Mouse (Mus musculus): ENCODE measurements at regions not wholly inside any gene's neighbourhood (a gene's known extent, or its start where the extent isn't known, plus 50 kb on each side); places are given as distances from the start of the nearest gene placed in this dataset.

- Histone ChIP-seq H3K4me3 (ENCODE audit: insufficient read depth, low read depth, low read length) (no peak overlapping the region), H3K27ac (ENCODE audit: insufficient read depth, low read depth, low read length) (no peak overlapping the region), H3K27me3 (replicated peaks; ENCODE audit: control insufficient read depth, insufficient read depth, low read length) (no peaks in the 10 kb centered on the region), H3K36me3 (ENCODE audit: control insufficient read depth, insufficient read depth, low read length) (no peaks in the 10 kb centered on the region), H3K4me1 (ENCODE audit: control insufficient read depth, insufficient read depth, low read length) (no peaks in the 10 kb centered on the region)
- TF ChIP-seq CTCF (conservative IDR thresholded peaks at IDR 0.05; ENCODE audit: insufficient read depth, insufficient read length, low read depth, low read length) (peak; percentile 87), POLR2A (IDR thresholded peaks at IDR 0.05; ENCODE audit: low read depth, low read length) (no peak)
- 25% methylated on average over 6 of the region's 6 CpGs for WGBS
- DNase-seq: peak; percentile 54
These were observed 62.7 kb upstream of the Nkx2-2 start for GRCm38 (mm10) chr2:147256696-147257095.

- 75% methylated on average over 3 of the region's 3 CpGs for WGBS
- no peak overlapping the region for H3K4me3 ChIP-seq (ENCODE audit: insufficient read depth, low read depth, low read length)
These were observed 60.9 kb upstream of the Nkx2-2 start for GRCm38 (mm10) chr2:147254944-147255343.

GRCm38 (mm10) chr2:147254137-147254536 is 60.1 kb upstream of the Nkx2-2 start:
- H3K4me3 ChIP-seq (ENCODE audit: insufficient read depth, low read depth, low read length): no peak overlapping the region
- 46% methylated on average over 5 of the region's 5 CpGs for WGBS

More at GRCm38 (mm10) chr2:147254944-147255343, 60.9 kb upstream of the Nkx2-2 start:
- H3K4me1 ChIP-seq (ENCODE audit: control insufficient read depth, insufficient read depth, low read length): no peaks in the 10 kb centered on the region
- no peak for DNase-seq
- H3K27ac ChIP-seq (ENCODE audit: insufficient read depth, low read depth, low read length): no peak overlapping the region
- H3K36me3 ChIP-seq (ENCODE audit: control insufficient read depth, insufficient read depth, low read length): no peaks in the 10 kb centered on the region
- H3K27me3 ChIP-seq (replicated peaks; ENCODE audit: control insufficient read depth, insufficient read depth, low read length): no peaks in the 10 kb centered on the region
- no peak for TF ChIP-seq CTCF (conservative IDR thresholded peaks at IDR 0.05; ENCODE audit: insufficient read depth, insufficient read length, low read depth, low read length)
- TF ChIP-seq POLR2A (IDR thresholded peaks at IDR 0.05; ENCODE audit: low read depth, low read length): no peak

GRCm38 (mm10) chr2:147247981-147248514 is 54.0 kb upstream of the Nkx2-2 start:
- Histone ChIP-seq H3K27me3 (replicated peaks; ENCODE audit: control insufficient read depth, insufficient read depth, low read length) (no peaks in the 10 kb centered on the region), H3K27ac (ENCODE audit: insufficient read depth, low read depth, low read length) (no peak overlapping the region), H3K4me1 (ENCODE audit: control insufficient read depth, insufficient read depth, low read length) (no peaks in the 10 kb centered on the region), H3K4me3 (ENCODE audit: insufficient read depth, low read depth, low read length) (no peak overlapping the region), H3K36me3 (ENCODE audit: control insufficient read depth, insufficient read depth, low read length) (no peaks in the 10 kb centered on the region)
- peak; percentile 68 for DNase-seq
- WGBS: 45% methylated on average over 6 of the region's 6 CpGs
- TF ChIP-seq POLR2A (IDR thresholded peaks at IDR 0.05; ENCODE audit: low read depth, low read length) (no peak), CTCF (conservative IDR thresholded peaks at IDR 0.05; ENCODE audit: insufficient read depth, insufficient read length, low read depth, low read length) (no peak)

More at GRCm38 (mm10) chr2:147254137-147254536, 60.1 kb upstream of the Nkx2-2 start:
- H3K36me3 ChIP-seq (ENCODE audit: control insufficient read depth, insufficient read depth, low read length): no peaks in the 10 kb centered on the region
- no peaks in the 10 kb centered on the region for H3K4me1 ChIP-seq (ENCODE audit: control insufficient read depth, insufficient read depth, low read length)
- no peak overlapping the region for H3K27ac ChIP-seq (ENCODE audit: insufficient read depth, low read depth, low read length)
- peak; percentile 5 for DNase-seq
- TF ChIP-seq CTCF (conservative IDR thresholded peaks at IDR 0.05; ENCODE audit: insufficient read depth, insufficient read length, low read depth, low read length) (no peak), POLR2A (IDR thresholded peaks at IDR 0.05; ENCODE audit: low read depth, low read length) (no peak)
- no peaks in the 10 kb centered on the region for H3K27me3 ChIP-seq (replicated peaks; ENCODE audit: control insufficient read depth, insufficient read depth, low read length)

GRCm38 (mm10) chr2:147247238-147247637 is 53.2 kb upstream of the Nkx2-2 start:
- Histone ChIP-seq H3K4me3 (ENCODE audit: insufficient read depth, low read depth, low read length) (no peak overlapping the region), H3K4me1 (ENCODE audit: control insufficient read depth, insufficient read depth, low read length) (no peaks in the 10 kb centered on the region), H3K27me3 (replicated peaks; ENCODE audit: control insufficient read depth, insufficient read depth, low read length) (no peaks in the 10 kb centered on the region), H3K36me3 (ENCODE audit: control insufficient read depth, insufficient read depth, low read length) (no peaks in the 10 kb centered on the region), H3K27ac (ENCODE audit: insufficient read depth, low read depth, low read length) (no peak overlapping the region)
- WGBS: 23% methylated on average over 8 of the region's 8 CpGs
- TF ChIP-seq CTCF (conservative IDR thresholded peaks at IDR 0.05; ENCODE audit: insufficient read depth, insufficient read length, low read depth, low read length) (no peak), POLR2A (IDR thresholded peaks at IDR 0.05; ENCODE audit: low read depth, low read length) (no peak)
- peak; percentile 79 for DNase-seq

GRCm38 (mm10) chr2:147244406-147244805 is 50.4 kb upstream of the Nkx2-2 start:
- Histone ChIP-seq H3K27me3 (replicated peaks; ENCODE audit: control insufficient read depth, insufficient read depth, low read length) (no peaks in the 10 kb centered on the region), H3K4me1 (ENCODE audit: control insufficient read depth, insufficient read depth, low read length) (no peaks in the 10 kb centered on the region), H3K36me3 (ENCODE audit: control insufficient read depth, insufficient read depth, low read length) (no peaks in the 10 kb centered on the region), H3K27ac (ENCODE audit: insufficient read depth, low read depth, low read length) (no peak overlapping the region), H3K4me3 (ENCODE audit: insufficient read depth, low read depth, low read length) (no peak overlapping the region)
- 78% methylated on average over 1 of the region's 1 CpGs for WGBS
- DNase-seq: no peak
- TF ChIP-seq POLR2A (IDR thresholded peaks at IDR 0.05; ENCODE audit: low read depth, low read length) (no peak), CTCF (conservative IDR thresholded peaks at IDR 0.05; ENCODE audit: insufficient read depth, insufficient read length, low read depth, low read length) (no peak)
